Comparison of ENCODE assay signal across 1 mouse cellular context in the genomic region with DNA sequence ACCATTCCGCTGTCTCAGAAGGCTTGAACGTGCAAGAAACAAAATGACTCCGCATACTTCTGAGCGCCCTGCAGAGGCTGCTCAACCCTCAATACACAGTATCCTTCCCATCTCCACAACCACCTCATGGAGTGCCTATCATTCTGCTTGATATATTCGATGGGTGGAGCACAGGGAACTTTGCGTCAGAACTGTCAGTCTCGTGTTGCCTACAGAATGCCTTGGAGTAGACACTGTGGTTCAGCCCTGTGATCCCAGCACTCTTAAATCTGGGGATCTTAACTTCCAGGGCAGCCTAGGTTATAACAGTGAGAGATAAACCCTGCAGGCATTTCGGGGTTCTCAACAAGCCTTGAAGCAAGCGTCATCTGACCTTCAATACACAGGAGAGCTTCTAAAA.
TF ChIP-seq lines count a peak whose summit lies in the region.

No protein-coding gene starts in this region.

TF ChIP-seq in CH12.LX, 34 proteins besides CTCF, POLR2A, EP300 and RAD21 (continued from another document):
- peak; percentile 20; the same call in 1 of the 2 replicates for TF ChIP-seq BHLHE40 (IDR thresholded peaks at IDR 0.05; ENCODE audit: low read depth, low read length)
- TF ChIP-seq ZC3H11A (IDR thresholded peaks at IDR 0.05; ENCODE audit: low read depth, low read length) = no peak
- 0 out of 2 replicates have a peak, but pooled peaks have one; percentile 6 for TF ChIP-seq ZMIZ1 (IDR thresholded peaks at IDR 0.05; ENCODE audit: low read depth, low read length)
- TF ChIP-seq POLR2AphosphoS2 (IDR thresholded peaks at IDR 0.05; ENCODE audit: low read depth, low read length) = no peak
- no peak for TF ChIP-seq E2F4 (IDR thresholded peaks at IDR 0.05; ENCODE audit: insufficient replicate concordance, low read depth, low read length)
- TF ChIP-seq RCOR1 (conservative IDR thresholded peaks at IDR 0.05; ENCODE audit: low read depth, low read length) = no peak
- no peak for TF ChIP-seq KAT2A (IDR thresholded peaks at IDR 0.05; ENCODE audit: insufficient replicate concordance, low read length)
- no peak for TF ChIP-seq MEF2A (IDR thresholded peaks at IDR 0.05; ENCODE audit: borderline replicate concordance, low read depth, low read length)
- no peak for TF ChIP-seq JUND (conservative IDR thresholded peaks at IDR 0.05; ENCODE audit: low read depth, low read length)
- no peak for TF ChIP-seq NRF1 (IDR thresholded peaks at IDR 0.05; ENCODE audit: low read depth, low read length)
- TF ChIP-seq ZKSCAN1 (IDR thresholded peaks at IDR 0.05; ENCODE audit: borderline replicate concordance, low read depth, low read length) = no peak
- 0 out of 2 replicates have a peak, but pooled peaks have one; percentile 24 for TF ChIP-seq TBP (conservative IDR thresholded peaks at IDR 0.05; ENCODE audit: low read depth, low read length)
- no peak for TF ChIP-seq NELFE (IDR thresholded peaks at IDR 0.05; ENCODE audit: low read depth, low read length)
- no peak for TF ChIP-seq MAFK (IDR thresholded peaks at IDR 0.05; ENCODE audit: insufficient replicate concordance, low read length)
- TF ChIP-seq JUN (IDR thresholded peaks at IDR 0.05; ENCODE audit: insufficient read depth, low read depth, low read length) = no peak
- TF ChIP-seq TCF12 (IDR thresholded peaks at IDR 0.05; ENCODE audit: low read depth, low read length) = no peak
- no peak for TF ChIP-seq UBTF (IDR thresholded peaks at IDR 0.05; ENCODE audit: low read depth, low read length)
- TF ChIP-seq USF2 (conservative IDR thresholded peaks at IDR 0.05; ENCODE audit: low read depth, low read length) = no peak
- TF ChIP-seq GABPA (IDR thresholded peaks at IDR 0.05; ENCODE audit: insufficient replicate concordance, low read depth, low read length) = no peak
- no peak for TF ChIP-seq MAZ (IDR thresholded peaks at IDR 0.05; ENCODE audit: low read depth, low read length)
